Mouse (Mus musculus) heart, adult 2 months (tissue): Measurements from ENCODE around the gene Fam57b.

Experiments
- CTCF ChIP-seq: fragments of 200-600 bp; IDR thresholded peaks from 2 replicates; pipeline ENCODE4 v1.8.1; 2022; ENCODE audit warnings: antibody characterized with exemption, mild to moderate bottlenecking, moderate library complexity
- EP300 ChIP-seq: fragments of 200-500 bp; IDR thresholded peaks from 2 replicates; pipeline ENCODE4 v1.6.1; 2011; ENCODE audit warnings: low read depth, low read length, control low read depth; ENCODE audit not compliant: insufficient read depth

DNA sequence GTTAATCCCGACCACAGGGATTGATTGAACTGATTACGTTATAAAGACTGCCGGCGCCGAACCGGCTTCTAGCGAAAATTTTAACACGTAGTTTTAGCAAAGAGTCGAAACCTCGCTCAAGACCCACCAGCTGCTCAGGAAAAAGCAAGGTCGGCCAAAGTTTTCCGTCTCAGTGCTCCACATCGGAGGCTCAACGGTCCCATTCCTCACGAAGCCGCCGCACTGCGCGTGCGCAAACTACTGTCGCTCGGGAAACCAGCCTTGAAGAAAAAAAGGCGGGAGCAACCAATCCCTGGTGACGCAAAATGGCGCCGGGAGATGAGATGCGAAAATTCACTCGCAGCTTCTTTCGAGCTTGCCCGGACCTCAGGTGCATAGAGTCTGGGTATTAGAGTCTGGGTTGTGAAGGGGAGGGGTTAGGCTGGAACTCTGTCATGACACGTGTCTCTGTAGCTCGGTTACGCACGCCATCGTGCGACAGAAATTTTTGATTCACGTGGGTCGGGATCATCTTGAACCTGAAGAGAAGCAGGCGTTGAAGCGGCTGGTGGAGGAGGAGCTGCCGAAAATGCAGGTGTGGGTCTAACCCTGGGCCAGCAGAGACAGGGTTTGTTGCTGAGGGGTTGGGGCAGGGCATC, 64.8 kb downstream of the Fam57b start, which contains the start of gene Ino80e:
- TF ChIP-seq CTCF (no peak), EP300 (0 out of 2 replicates have a peak, but pooled peaks have one; percentile 14)
